Mouse (Mus musculus) lung, adult 2 months (tissue): ENCODE measurements around the gene Miip.

Experiments used
- CTCF ChIP-seq: fragments of 200-500 bp; IDR thresholded peaks from 2 replicates; pipeline ENCODE4 v1.5.1; 2011; ENCODE audit warnings: mild to moderate bottlenecking, low read length, control low read depth; ENCODE audit not compliant: insufficient read depth
- POLR2A ChIP-seq: fragments of 200-500 bp; IDR thresholded peaks from 2 replicates; pipeline ENCODE4 v1.6.1; 2011; ENCODE audit warnings: low read depth, mild to moderate bottlenecking, control low read depth, low read length, borderline replicate concordance; ENCODE audit errors: extremely low read depth

DNA sequence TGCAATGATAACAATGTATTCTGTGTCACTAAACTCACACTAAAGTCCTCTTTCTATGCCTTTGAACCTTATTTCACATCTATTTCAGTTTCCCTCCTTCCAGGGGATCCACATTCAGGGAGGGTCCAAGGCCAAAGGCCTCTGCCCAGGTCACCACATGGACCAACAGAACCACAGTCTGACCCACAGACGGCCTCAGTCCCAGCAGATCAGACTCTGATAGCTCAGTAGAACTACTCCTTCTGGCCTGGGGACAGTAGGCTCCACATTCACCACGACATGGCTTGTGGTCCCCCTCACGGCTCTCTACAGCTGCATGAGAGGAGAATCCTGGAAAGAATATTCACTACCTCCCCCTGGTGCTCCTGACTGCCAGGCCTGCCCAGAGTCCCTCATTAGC lies 25.7 kb downstream of the Miip start:
- no peak for TF ChIP-seq POLR2A
- TF ChIP-seq CTCF = no peak
